Mouse (Mus musculus) cerebellum, adult 9-11 months (tissue): Measurements from ENCODE around the gene Gkap1.
A peak's percentile ranks its signal among the peaks of the same experiment; 100 is the strongest.

ENCODE experiments used
- DNase-seq: peaks from one replicate; pipeline ENCODE4 v3.0.0; 2022

Gene Gkap1

DNA sequence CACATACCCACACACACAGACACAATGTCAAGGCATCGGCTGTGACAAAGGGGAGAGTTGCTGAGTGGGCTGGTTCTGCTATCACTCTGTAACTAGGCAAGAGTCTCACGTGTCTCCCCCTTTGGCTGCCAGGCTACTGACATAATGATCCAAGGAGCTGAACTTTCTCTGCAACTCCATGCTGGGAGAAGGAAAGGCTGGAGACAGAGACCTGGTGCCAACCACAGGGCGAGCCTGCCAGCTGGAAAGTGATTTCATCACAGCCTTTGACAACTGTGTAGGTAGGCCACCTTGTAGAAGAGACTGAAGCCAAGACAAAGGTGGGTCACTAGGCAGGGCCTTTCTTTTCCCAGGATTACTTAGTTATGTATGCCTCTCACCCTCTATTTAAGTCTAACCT lies 78.3 kb downstream of the Gkap1 start:
- DNase-seq = no peak

- DNase-seq = no peak
These were observed 80.6 kb downstream of the Gkap1 start for GRCm38 (mm10) chr13:58194908-58195307.

GRCm38 (mm10) chr13:58193221-58193620 lies 82.3 kb downstream of the Gkap1 start:
- no peak for DNase-seq

GRCm38 (mm10) chr13:58192146-58192545 lies 83.4 kb downstream of the Gkap1 start:
- DNase-seq = no peak

DNA sequence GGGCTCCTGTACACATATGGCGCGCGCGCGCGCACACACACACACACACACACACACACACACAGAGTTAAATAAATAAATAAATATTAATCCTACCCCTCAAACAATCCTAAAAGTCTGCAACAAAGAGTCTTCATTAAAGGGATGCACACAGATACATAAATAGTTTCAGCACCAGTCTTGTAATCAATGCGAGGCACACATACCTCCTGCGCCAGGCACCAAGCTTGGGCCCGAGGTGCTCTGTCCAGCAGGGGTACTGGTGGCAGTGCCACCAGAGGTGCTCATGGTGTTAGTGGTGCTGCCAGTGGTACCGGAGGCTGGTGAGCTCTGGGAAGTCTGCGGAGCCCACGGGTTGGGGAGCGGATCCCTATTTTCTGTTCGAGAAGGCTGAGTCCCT lies 84.0 kb downstream of the Gkap1 start:
- DNase-seq = no peak

DNA sequence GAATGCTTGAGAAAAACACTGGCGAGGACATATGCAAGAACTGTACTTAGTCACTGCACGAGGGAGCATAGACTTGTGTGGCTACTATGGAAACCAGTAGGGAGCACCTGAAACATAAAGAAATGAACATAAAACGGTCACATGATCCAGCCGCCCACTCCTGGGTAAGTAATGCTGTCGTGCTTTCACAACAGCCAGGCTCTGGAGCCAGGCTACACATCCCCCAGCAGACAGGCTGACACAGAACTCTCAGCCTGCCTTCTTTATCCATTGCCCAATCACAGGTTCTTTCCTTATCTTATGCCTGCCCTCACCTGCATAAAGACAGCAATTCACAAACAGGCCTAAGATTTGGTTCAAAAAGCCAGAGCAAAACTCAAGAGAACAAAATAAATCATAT lies 86.0 kb downstream of the Gkap1 start:
- no peak for DNase-seq

GRCm38 (mm10) chr13:58188412-58188811 lies 87.1 kb downstream of the Gkap1 start:
- peak; percentile 84 for DNase-seq

- DNase-seq = no peak
These were observed 87.7 kb downstream of the Gkap1 start for GRCm38 (mm10) chr13:58187751-58188150.

DNA sequence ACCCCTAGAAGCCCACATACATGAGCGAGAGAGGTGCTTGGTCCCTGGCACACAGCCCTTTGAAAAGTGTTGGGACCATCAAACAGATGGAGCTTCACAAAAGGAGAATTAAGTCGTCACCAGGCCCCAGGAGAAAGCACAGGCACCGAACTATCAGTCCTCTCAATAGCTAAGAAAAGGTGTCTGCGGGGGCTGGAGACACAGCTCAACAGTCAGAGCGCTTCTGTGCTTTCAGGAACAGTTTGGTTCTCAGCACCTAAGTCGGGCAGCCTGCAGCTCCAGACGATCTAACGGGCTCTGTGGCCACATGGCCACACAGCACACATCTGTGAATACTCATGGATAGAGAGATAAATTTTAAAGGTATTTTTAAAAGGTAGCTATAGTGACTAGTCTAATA lies 89.2 kb downstream of the Gkap1 start:
- DNase-seq = no peak

GRCm38 (mm10) chr13:58184111-58184510 lies 91.4 kb downstream of the Gkap1 start:
- DNase-seq = no peak
